Comparison of ENCODE assay signal across 11 mouse cellular contexts in the genomic region with DNA sequence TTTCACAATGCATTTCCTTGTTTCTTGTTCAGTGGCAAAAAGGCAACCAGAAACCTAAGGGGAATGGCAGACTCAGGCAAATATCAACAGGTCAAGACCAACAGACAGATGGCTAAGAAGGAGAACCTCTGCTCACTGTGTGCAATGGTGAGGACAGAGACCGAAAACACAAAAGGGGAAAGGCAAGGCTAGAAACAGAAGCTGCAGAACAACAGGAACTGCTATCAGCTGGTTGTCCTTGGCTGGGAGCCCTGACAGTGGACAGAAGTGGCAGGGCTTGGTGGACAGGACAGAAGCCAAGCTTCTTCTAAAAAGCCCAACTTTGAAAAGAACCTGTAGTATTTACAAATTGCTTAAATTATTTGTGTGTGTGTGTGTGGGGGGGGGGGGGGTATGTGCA. TPM values are rescaled to one million over a fixed set of nuclear protein-coding genes. Genes with fewer than 3 reads are reported as not detected.
DNase-seq lines count a peak whose midpoint lies in the region; ATAC-seq and TF ChIP-seq lines count a peak whose summit lies in the region.
"Had no signal": no experiment of that assay in that cellular context is flagged by ENCODE, and none has a peak within 500 bp of the region (broad histone marks: within the 10 kb centered on the region; RNA-seq: fewer than 3 reads in every experiment).

No protein-coding gene starts in this region.

- TF ChIP-seq POLR2A in liver, adult 2 months (IDR thresholded peaks at IDR 0.05; ENCODE audit: extremely low read depth, insufficient read depth, low read length): no peak

- no peak for TF ChIP-seq CTCF in liver, adult 2 months (IDR thresholded peaks at IDR 0.05; ENCODE audit: low read depth, low read length)

- no peak overlapping the region for H3K27ac ChIP-seq in liver, adult 2 months (replicated peaks; ENCODE audit: insufficient read depth, low read depth, low read length)
- peak overlapping the region; percentile 30 for H3K27ac ChIP-seq in macrophage
- H3K27ac ChIP-seq: forebrain, embryonic 12.5 days; hindbrain, embryonic 12.5 days; limb, embryonic 13.5 days had no signal

- H3K27me3 ChIP-seq in liver, adult 2 months (ENCODE audit: control insufficient read depth, insufficient read depth, low read length): no peaks in the 10 kb centered on the region
- H3K27me3 ChIP-seq: forebrain, embryonic 12.5 days; hindbrain, embryonic 12.5 days; limb, embryonic 13.5 days had no signal

- peak; percentile 63 for ATAC-seq in granulocyte monocyte progenitor cell, adult 5-6 weeks (replicated peaks; ENCODE audit: poor library complexity, severe bottlenecking)

- H3K36me3 ChIP-seq in liver, adult 2 months (ENCODE audit: control insufficient read depth, insufficient read depth, low read length): peaks cover 33% of the 10 kb centered on the region
- peaks cover 54% of the 10 kb centered on the region for H3K36me3 ChIP-seq in macrophage (ENCODE audit: inconsistent target)

- no peaks in the 10 kb centered on the region for H3K79me2 ChIP-seq in liver, adult 2 months (ENCODE audit: control insufficient read depth, insufficient read depth, low read length)
- H3K79me2 ChIP-seq in macrophage (ENCODE audit: inconsistent target): no peaks in the 10 kb centered on the region

- DNase-seq in adrenal gland, adult (ENCODE audit: inconsistent age in 2 of 2, low spot score in 1 of 2): peak; percentile 57 to 66
- no peak for DNase-seq in adrenal gland, postnatal 4 days (ENCODE audit: low spot score in 2 of 2)
- peak; percentile 54 for DNase-seq in liver, adult 2 months (ENCODE audit: extremely low read depth, low read depth, low spot score)
- no peak for DNase-seq in liver
- no peak for DNase-seq in Muller cell, postnatal 12 days (ENCODE audit: inconsistent ontology term)
- DNase-seq in frontal cortex, postnatal 36 days (ENCODE audit: low spot score in 2 of 2): no peak

- peaks cover 2% of the 10 kb centered on the region; the same call in 1 of the 2 replicates for H3K4me1 ChIP-seq in liver, adult 2 months (ENCODE audit: control insufficient read depth, insufficient read depth, low read length)
- H3K4me1 ChIP-seq: forebrain, embryonic 12.5 days; hindbrain, embryonic 12.5 days; limb, embryonic 13.5 days had no signal

- H3K9ac ChIP-seq in liver, adult 2 months (ENCODE audit: low read depth, low read length): no peak overlapping the region
- H3K9ac ChIP-seq: forebrain, embryonic 12.5 days; hindbrain, embryonic 12.5 days; limb, embryonic 13.5 days had no signal

- H3K4me3 ChIP-seq in liver, adult 2 months (ENCODE audit: insufficient read depth, low read depth, low read length): no peak overlapping the region
- H3K4me3 ChIP-seq in macrophage (ENCODE audit: inconsistent target): no peak overlapping the region
- H3K4me3 ChIP-seq: forebrain, embryonic 12.5 days; hindbrain, embryonic 12.5 days; limb, embryonic 13.5 days had no signal

- WGBS in liver, adult 2 months: 11% methylated on average over 1 of the region's 1 CpGs
- 0% methylated on average over 1 of the region's 1 CpGs for WGBS in macrophage (ENCODE audit: missing documents)

RNA-seq across cellular contexts. Expression of a gene that starts 36.6 kb away (rescaled TPM):
- total RNA-seq in adrenal gland, postnatal 4 days (2021): 10 to 100 TPM; 23.4 to 47.3 TPM
- total RNA-seq in liver, adult 2 months (2014; rRNA removed): 0.54 and 3.4 TPM in 2 replicates
- 0.46 and 1.8 TPM in 2 replicates for polyA plus RNA-seq in liver, adult 2 months (2012; rRNA removed)
- total RNA-seq in granulocyte monocyte progenitor cell, adult 5-6 weeks (2014; fragmentation: Nextera tagmentation): 1.1 and 6.9 TPM in 2 replicates
- total RNA-seq in granulocyte monocyte progenitor cell, adult 5-6 weeks (2017): 0.13 and 2.3 TPM in 2 replicates
- 1 to 10 TPM in 12 of 26 experiments, under 1 TPM in 2, not detected in 12; 0.29 to 5.3 (median 2.3) TPM for total RNA-seq in macrophage (2018; cell fraction: chromatin; rRNA removed)
- total RNA-seq in macrophage (2018; cell fraction: cytosol; rRNA removed): 1 to 10 TPM in 13 of 26 experiments, under 1 TPM in 11, not detected in 2; 0.32 to 2.9 (median 1.4) TPM
- total RNA-seq in macrophage (2018; cell fraction: nucleus; rRNA removed): 1 to 10 TPM in 15 of 26 experiments, under 1 TPM in 6, not detected in 5; 0.55 to 6.1 (median 1.5) TPM
- 0.62 to 1.1 TPM (median 0.63 TPM) in 3 replicates for polyA plus RNA-seq in macrophage (2018)

RNA-seq across cellular contexts. Expression of a gene that starts 55.9 kb away (rescaled TPM):
- 10 to 100 TPM; 37.5 to 38.1 TPM for total RNA-seq in adrenal gland, postnatal 4 days (2021)
- total RNA-seq in liver, adult 2 months (2014; rRNA removed): 1.2 and 2.3 TPM in 2 replicates
- polyA plus RNA-seq in liver, adult 2 months (2012; rRNA removed): 4.6 and 9.1 TPM in 2 replicates
- 61.8 and 79.0 TPM in 2 replicates for total RNA-seq in granulocyte monocyte progenitor cell, adult 5-6 weeks (2014; fragmentation: Nextera tagmentation)
- 17.0 and 20.7 TPM in 2 replicates for total RNA-seq in granulocyte monocyte progenitor cell, adult 5-6 weeks (2017)
- 10 to 100 TPM in 11 of 26 experiments, 1 to 10 TPM in 15; 1.2 to 22.2 (median 7.2) TPM for total RNA-seq in macrophage (2018; cell fraction: chromatin; rRNA removed)
- total RNA-seq in macrophage (2018; cell fraction: cytosol; rRNA removed): 10 to 100 TPM; 41.1 to 85.4 (median 62.3) TPM
- 10 to 100 TPM in 25 of 26 experiments, 1 to 10 TPM in 1; 8.6 to 68.5 (median 34.7) TPM for total RNA-seq in macrophage (2018; cell fraction: nucleus; rRNA removed)
- polyA plus RNA-seq in macrophage (2018): 44.8 to 72.8 TPM (median 61.4 TPM) in 3 replicates

Comparison
In these comparisons a context has a peak if more than half of its experiments do, and no peak if none do; other contexts are left out.
1. DNase-seq: peak in adrenal gland, adult (2 of 2) and liver, adult 2 months (single experiment); none in adrenal gland, postnatal 4 days (0 of 2), liver (single experiment), Muller cell, postnatal 12 days (single experiment) and frontal cortex, postnatal 36 days (0 of 2).